In genomic region chr16:38304460-38305194, GRCm38 (mm10) we compare ENCODE assay signal across 11 mouse cellular contexts. TPM values are rescaled to one million over a fixed set of nuclear protein-coding genes. Genes with fewer than 3 reads are reported as not detected.
A peak's percentile ranks its signal among the peaks of the same experiment; 100 is the strongest.
DNase-seq lines count a peak whose midpoint lies in the region; ATAC-seq lines count a peak whose summit lies in the region.
"Had no signal": no experiment of that assay in that cellular context is flagged by ENCODE, and none has a peak within 500 bp of the region (broad histone marks: within the 10 kb centered on the region; RNA-seq: fewer than 3 reads in every experiment).

No protein-coding gene starts in this region.

- H3K27me3 ChIP-seq in heart, embryonic 14.5 days (ENCODE audit: control insufficient read depth, insufficient read depth, low read length): no peaks in the 10 kb centered on the region; the same call in 1 of the 2 replicates
- H3K27me3 ChIP-seq in forebrain, embryonic 15.5 days: no peaks in the 10 kb centered on the region
- H3K27me3 ChIP-seq: neural tube, embryonic 12.5 days had no signal

- DNase-seq in cerebellum, adult 9-11 months: peak; percentile 12
- no peak for DNase-seq in cerebellum, adult 8-10 months
- peak; percentile 67 for DNase-seq in MN1 (ENCODE audit: low spot score)
- peak; percentile 51 to 58 for DNase-seq in lung, adult 18-20 months
- no peak for DNase-seq in right cerebral cortex, postnatal 36 days (ENCODE audit: low spot score in 2 of 2)
- no peak for DNase-seq in left cerebral cortex, postnatal 25 days (ENCODE audit: low spot score in 2 of 2)

- H3K9ac ChIP-seq in heart, embryonic 14.5 days (ENCODE audit: low read length): no peak overlapping the region
- H3K9ac ChIP-seq in forebrain, embryonic 15.5 days (replicated peaks): no peak overlapping the region
- H3K9ac ChIP-seq: neural tube, embryonic 12.5 days had no signal

- no peak overlapping the region for H3K27ac ChIP-seq in heart, embryonic 14.5 days (replicated peaks in 1 of 2; ENCODE audit: control insufficient read depth in 1 of 2, insufficient read depth in 1 of 2, low read depth in 2 of 2, low read length in 2 of 2)
- H3K27ac ChIP-seq in forebrain, embryonic 15.5 days (replicated peaks): no peak overlapping the region
- H3K27ac ChIP-seq: neural tube, embryonic 12.5 days had no signal

- H3K4me2 ChIP-seq in heart, embryonic 14.5 days (ENCODE audit: low read length): peak overlapping the region; percentile 22; the same call in 1 of the 2 replicates
- H3K4me2 ChIP-seq in forebrain, embryonic 15.5 days (replicated peaks): no peak overlapping the region
- H3K4me2 ChIP-seq: neural tube, embryonic 12.5 days had no signal

- H3K4me3 ChIP-seq in heart, embryonic 14.5 days (ENCODE audit: control insufficient read depth in 1 of 2, insufficient read depth in 1 of 2, low read depth in 1 of 2, low read length in 2 of 2): no peak overlapping the region
- H3K4me3 ChIP-seq in forebrain, embryonic 15.5 days: no peak overlapping the region
- H3K4me3 ChIP-seq: neural tube, embryonic 12.5 days had no signal

- H3K4me1 ChIP-seq in heart, embryonic 14.5 days (ENCODE audit: control insufficient read depth in 2 of 2, insufficient read depth in 2 of 2, low read length in 2 of 2): no peaks in the 10 kb centered on the region
- no peaks in the 10 kb centered on the region for H3K4me1 ChIP-seq in forebrain, embryonic 15.5 days

- intact Hi-C loops in left cerebral cortex, postnatal 25 days (cut with DNase I): no loop called here

- WGBS in heart, embryonic 14.5 days: 71% methylated on average over 17 of the region's 17 CpGs
- whole genome bisulfite sequencing in forebrain, embryonic 15.5 days: 83% methylated on average over 17 of the region's 17 CpGs

- H3K9me3 ChIP-seq in heart, embryonic 14.5 days (ENCODE audit: control insufficient read depth, low read length): no peaks in the 10 kb centered on the region
- no peaks in the 10 kb centered on the region for H3K9me3 ChIP-seq in forebrain, embryonic 15.5 days
- H3K9me3 ChIP-seq: neural tube, embryonic 12.5 days had no signal

- H3K36me3 ChIP-seq in heart, embryonic 14.5 days (ENCODE audit: control insufficient read depth, insufficient read depth, low read length): no peaks in the 10 kb centered on the region
- H3K36me3 ChIP-seq in forebrain, embryonic 15.5 days: no peaks in the 10 kb centered on the region
- H3K36me3 ChIP-seq: neural tube, embryonic 12.5 days had no signal

- ATAC-seq in heart, embryonic 14.5 days (ENCODE audit: insufficient number of reproducible peaks, insufficient read depth, low FRiP score, low read depth): no peak
- no peak for ATAC-seq in forebrain, embryonic 15.5 days (replicated peaks)

RNA-seq across cellular contexts. Expression of gene Nr1i2, which starts 10.0 kb away (rescaled TPM):
- not detected in 2 replicates for polyA plus RNA-seq in heart, embryonic 14.5 days (2014; fragmentation: Nextera tagmentation; extraction: Ambion mirVana)
- polyA plus RNA-seq in forebrain, embryonic 15.5 days (2015; fragmentation: Nextera tagmentation; extraction: Ambion mirVana): not detected in 2 replicates
- not detected for total RNA-seq in left cerebral cortex, postnatal 25 days (2021)
- total RNA-seq: layer of hippocampus, postnatal 10 days had no signal
- polyA plus RNA-seq: cortical plate, adult 2 months; neural tube, embryonic 12.5 days had no signal

RNA-seq across cellular contexts. Expression of gene Maats1, which starts 37.3 kb away (rescaled TPM):
- 0.15 TPM in 1 of 2 replicates, not detected in the other for polyA plus RNA-seq in heart, embryonic 14.5 days (2014; fragmentation: Nextera tagmentation; extraction: Ambion mirVana)
- 0.54 and 1.0 TPM in 2 replicates for polyA plus RNA-seq in forebrain, embryonic 15.5 days (2015; fragmentation: Nextera tagmentation; extraction: Ambion mirVana)
- total RNA-seq in left cerebral cortex, postnatal 25 days (2021): 1 to 10 TPM; 1.4 TPM

RNA-seq across cellular contexts. Expression of gene Cox17, which starts 42.2 kb away (rescaled TPM):
- polyA plus RNA-seq in heart, embryonic 14.5 days (2014; fragmentation: Nextera tagmentation; extraction: Ambion mirVana): 337 TPM in 2 replicates
- polyA plus RNA-seq in forebrain, embryonic 15.5 days (2015; fragmentation: Nextera tagmentation; extraction: Ambion mirVana): 102 and 113 TPM in 2 replicates
- 100 to 1,000 TPM; 116 to 123 TPM for total RNA-seq in left cerebral cortex, postnatal 25 days (2021)

RNA-seq across cellular contexts. Expression of gene Gm21987, which starts 42.2 kb away (rescaled TPM):
- 4.4 and 4.9 TPM in 2 replicates for polyA plus RNA-seq in heart, embryonic 14.5 days (2014; fragmentation: Nextera tagmentation; extraction: Ambion mirVana)
- polyA plus RNA-seq in forebrain, embryonic 15.5 days (2015; fragmentation: Nextera tagmentation; extraction: Ambion mirVana): not detected in 2 replicates
- 1 to 10 TPM in 1 of 2 experiments, not detected in 1; 1.1 TPM for total RNA-seq in left cerebral cortex, postnatal 25 days (2021)
- total RNA-seq: layer of hippocampus, postnatal 10 days had no signal
- polyA plus RNA-seq: cortical plate, adult 2 months; neural tube, embryonic 12.5 days had no signal

RNA-seq across cellular contexts. Expression of gene Popdc2, which starts 57.4 kb away (rescaled TPM):
- polyA plus RNA-seq in heart, embryonic 14.5 days (2014; fragmentation: Nextera tagmentation; extraction: Ambion mirVana): 364 and 390 TPM in 2 replicates
- 0.22 and 0.42 TPM in 2 replicates for polyA plus RNA-seq in forebrain, embryonic 15.5 days (2015; fragmentation: Nextera tagmentation; extraction: Ambion mirVana)
- total RNA-seq in left cerebral cortex, postnatal 25 days (2021): under 1 TPM; 0.21 to 0.50 TPM

Comparison
In these comparisons a context has a peak if more than half of its experiments do, and no peak if none do; other contexts are left out.
1. DNase-seq: peak in cerebellum, adult 9-11 months (single experiment), MN1 (single experiment) and lung, adult 18-20 months (2 of 2); none in cerebellum, adult 8-10 months (single experiment), right cerebral cortex, postnatal 36 days (0 of 2) and left cerebral cortex, postnatal 25 days (0 of 2).